Mouse (Mus musculus): ENCODE data around the gene Dync1i1. TPM values are rescaled to one million over a fixed set of nuclear protein-coding genes. Genes with fewer than 3 reads are reported as not detected.

Gene Dync1i1
- polyA plus RNA-seq, 1 experiment from 2014 or later: 3.3 TPM

DNA sequence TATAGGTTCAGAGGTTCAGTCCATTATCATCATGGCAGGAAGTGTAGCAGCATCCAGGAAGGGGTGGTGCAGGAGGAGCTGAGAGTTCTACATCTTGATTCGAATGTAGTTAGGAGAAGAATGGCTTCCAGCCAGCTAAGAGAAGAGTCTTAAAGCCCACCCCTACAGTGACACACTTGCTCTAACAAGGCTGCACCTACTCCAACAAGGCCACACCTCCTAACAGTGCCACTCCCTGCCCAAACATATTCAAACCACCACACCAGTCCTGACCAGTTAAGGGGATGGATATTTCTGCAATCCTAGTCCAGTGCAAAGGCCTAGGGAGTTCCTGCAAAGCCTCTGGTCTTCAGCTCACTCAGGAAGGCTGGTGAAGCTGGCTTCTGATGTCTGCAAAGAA lies 1.5 kb upstream of the Dync1i1 start:
- H3K36me3 ChIP-seq (ENCODE audit: control insufficient read depth, insufficient read depth, low read length): no peaks in the 10 kb centered on the region
- H3K27ac ChIP-seq (ENCODE audit: low read depth, low read length): no peak overlapping the region
- no peaks in the 10 kb centered on the region for H3K27me3 ChIP-seq (ENCODE audit: control insufficient read depth, insufficient read depth, low read length)
- H3K4me1 ChIP-seq (ENCODE audit: control insufficient read depth, insufficient read depth, low read length): peaks cover 5% of the 10 kb centered on the region; the same call in 1 of the 2 replicates
- no peak overlapping the region for H3K9ac ChIP-seq (ENCODE audit: low read depth, low read length)
- 67% methylated on average over 1 of the region's 1 CpGs for WGBS (ENCODE audit: insufficient replicate concordance)
- ATAC-seq (replicated peaks; ENCODE audit: insufficient number of reproducible peaks, low FRiP score, low TSS enrichment): no peak
- H3K4me2 ChIP-seq: no peak overlapping the region
- H3K4me3 ChIP-seq (ENCODE audit: low read depth, low read length): no peak overlapping the region
- no peaks in the 10 kb centered on the region for H3K9me3 ChIP-seq (replicated peaks; ENCODE audit: control insufficient read depth, low read length)

DNA sequence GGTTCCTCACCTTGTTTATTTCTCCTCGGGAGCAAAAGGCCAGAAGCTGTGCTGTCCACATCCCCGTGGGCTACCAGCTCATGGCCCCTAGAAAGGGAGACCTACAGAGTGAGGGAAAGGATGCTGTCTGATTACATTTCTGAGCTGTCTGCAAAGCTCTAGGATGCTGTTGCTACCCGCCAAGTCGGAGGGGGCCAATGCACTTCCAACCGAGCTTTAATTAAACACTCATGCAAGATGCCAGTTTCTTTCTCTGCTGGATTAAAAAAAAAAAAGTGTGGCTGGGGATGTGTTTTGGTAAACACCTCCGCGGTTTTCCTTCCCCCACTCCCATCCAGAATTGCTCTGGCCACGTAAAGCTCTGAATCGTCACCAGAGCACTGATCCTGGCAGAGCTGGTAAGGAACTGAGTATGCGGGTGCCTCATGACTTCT lies 815 bp downstream of the Dync1i1 start:
- no peaks in the 10 kb centered on the region for H3K27me3 ChIP-seq (ENCODE audit: control insufficient read depth, insufficient read depth, low read length)
- H3K4me1 ChIP-seq (ENCODE audit: control insufficient read depth, insufficient read depth, low read length): peaks cover 5% of the 10 kb centered on the region; the same call in 1 of the 2 replicates
- no peaks in the 10 kb centered on the region for H3K9me3 ChIP-seq (replicated peaks; ENCODE audit: control insufficient read depth, low read length)
- no peak overlapping the region for H3K27ac ChIP-seq (ENCODE audit: low read depth, low read length)
- WGBS (ENCODE audit: insufficient replicate concordance): 3% methylated on average over 10 of the region's 10 CpGs
- no peak for ATAC-seq (replicated peaks; ENCODE audit: insufficient number of reproducible peaks, low FRiP score, low TSS enrichment)
- no peaks in the 10 kb centered on the region for H3K36me3 ChIP-seq (ENCODE audit: control insufficient read depth, insufficient read depth, low read length)
- H3K4me2 ChIP-seq: peak overlapping the region; percentile 95
- peak overlapping the region; percentile 60 for H3K4me3 ChIP-seq (ENCODE audit: low read depth, low read length)
- peak overlapping the region; percentile 67 for H3K9ac ChIP-seq (ENCODE audit: low read depth, low read length)

DNA sequence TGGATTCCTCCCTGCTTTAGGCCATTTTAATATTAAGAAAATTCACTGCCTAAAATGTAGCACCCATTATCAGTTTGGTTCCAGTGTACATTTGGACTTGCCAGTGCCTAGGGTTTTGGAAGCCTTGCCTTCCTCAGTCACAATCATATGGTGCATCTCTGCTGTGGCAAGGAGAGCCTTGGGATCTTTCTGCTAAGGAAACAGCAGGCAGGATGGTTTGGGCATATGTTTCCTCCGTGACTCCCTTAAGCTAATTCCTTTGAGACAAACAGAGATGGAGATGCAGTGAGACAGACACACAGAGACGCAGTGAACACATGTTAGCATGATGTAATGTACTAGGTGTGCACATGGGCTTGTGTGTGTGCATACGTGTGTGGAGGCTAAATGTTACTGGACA lies 7.8 kb downstream of the Dync1i1 start:
- WGBS (ENCODE audit: insufficient replicate concordance): 75% methylated on average over 3 of the region's 3 CpGs
- Histone ChIP-seq H3K4me1 (ENCODE audit: control insufficient read depth, insufficient read depth, low read length) (no peaks in the 10 kb centered on the region), H3K27me3 (ENCODE audit: control insufficient read depth, insufficient read depth, low read length) (no peaks in the 10 kb centered on the region), H3K27ac (ENCODE audit: low read depth, low read length) (no peak overlapping the region), H3K4me3 (ENCODE audit: low read depth, low read length) (no peak overlapping the region), H3K9ac (ENCODE audit: low read depth, low read length) (no peak overlapping the region), H3K4me2 (no peak overlapping the region), H3K9me3 (replicated peaks; ENCODE audit: control insufficient read depth, low read length) (no peaks in the 10 kb centered on the region), H3K36me3 (ENCODE audit: control insufficient read depth, insufficient read depth, low read length) (no peaks in the 10 kb centered on the region)
- ATAC-seq (replicated peaks; ENCODE audit: insufficient number of reproducible peaks, low FRiP score, low TSS enrichment): no peak

DNA sequence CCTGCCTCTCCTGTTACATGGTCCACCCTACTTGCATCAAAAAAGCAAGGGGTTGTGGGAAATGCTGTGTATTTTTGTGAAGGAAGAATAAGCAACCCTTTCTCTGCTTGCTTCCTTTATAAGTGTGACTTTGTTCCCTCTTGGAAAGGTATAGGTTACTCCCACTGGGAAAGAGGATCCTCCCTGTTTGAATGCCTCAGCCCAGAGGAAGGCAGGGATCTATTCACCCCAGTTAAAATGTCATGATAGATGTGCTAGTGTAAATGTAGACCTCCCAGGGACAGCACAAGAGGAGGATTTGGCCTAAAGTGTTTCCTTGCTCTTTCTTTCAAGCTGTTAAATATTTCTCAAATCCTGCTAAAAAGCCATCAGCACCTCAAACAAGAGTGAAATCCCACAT lies 9.0 kb downstream of the Dync1i1 start:
- Histone ChIP-seq H3K4me2 (no peak overlapping the region), H3K4me3 (ENCODE audit: low read depth, low read length) (no peak overlapping the region), H3K4me1 (ENCODE audit: control insufficient read depth, insufficient read depth, low read length) (no peaks in the 10 kb centered on the region), H3K27ac (ENCODE audit: low read depth, low read length) (no peak overlapping the region), H3K9me3 (replicated peaks; ENCODE audit: control insufficient read depth, low read length) (no peaks in the 10 kb centered on the region), H3K9ac (ENCODE audit: low read depth, low read length) (no peak overlapping the region), H3K36me3 (ENCODE audit: control insufficient read depth, insufficient read depth, low read length) (no peaks in the 10 kb centered on the region), H3K27me3 (ENCODE audit: control insufficient read depth, insufficient read depth, low read length) (no peaks in the 10 kb centered on the region)
- ATAC-seq (replicated peaks; ENCODE audit: insufficient number of reproducible peaks, low FRiP score, low TSS enrichment): no peak

DNA sequence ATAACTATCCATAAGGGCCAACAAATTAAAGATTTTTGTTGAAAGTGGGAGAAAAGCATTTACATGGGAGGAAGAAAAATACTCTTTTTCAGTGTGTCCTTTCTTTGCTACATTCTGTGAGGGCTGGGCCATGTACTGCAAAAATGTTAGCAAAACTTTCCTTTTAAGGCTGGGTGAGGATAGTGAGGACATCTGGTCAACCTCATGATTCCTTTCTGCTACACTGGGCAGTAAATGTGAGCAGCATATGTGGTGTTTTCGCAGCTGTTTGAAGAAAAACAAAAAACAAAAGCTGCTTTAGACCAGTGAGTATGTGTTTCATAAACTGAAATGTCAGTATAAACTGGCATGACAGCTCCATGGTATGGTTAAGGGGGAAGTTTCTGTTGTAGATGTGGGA lies 9.4 kb downstream of the Dync1i1 start:
- WGBS (ENCODE audit: insufficient replicate concordance): 66% methylated on average over 1 of the region's 1 CpGs
- no peak overlapping the region for H3K4me3 ChIP-seq (ENCODE audit: low read depth, low read length)
- no peaks in the 10 kb centered on the region for H3K9me3 ChIP-seq (replicated peaks; ENCODE audit: control insufficient read depth, low read length)
- no peak for ATAC-seq (replicated peaks; ENCODE audit: insufficient number of reproducible peaks, low FRiP score, low TSS enrichment)
- no peaks in the 10 kb centered on the region for H3K36me3 ChIP-seq (ENCODE audit: control insufficient read depth, insufficient read depth, low read length)
- no peaks in the 10 kb centered on the region for H3K4me1 ChIP-seq (ENCODE audit: control insufficient read depth, insufficient read depth, low read length)
- H3K27ac ChIP-seq (ENCODE audit: low read depth, low read length): no peak overlapping the region
- no peak overlapping the region for H3K4me2 ChIP-seq
- H3K27me3 ChIP-seq (ENCODE audit: control insufficient read depth, insufficient read depth, low read length): no peaks in the 10 kb centered on the region
- no peak overlapping the region for H3K9ac ChIP-seq (ENCODE audit: low read depth, low read length)

DNA sequence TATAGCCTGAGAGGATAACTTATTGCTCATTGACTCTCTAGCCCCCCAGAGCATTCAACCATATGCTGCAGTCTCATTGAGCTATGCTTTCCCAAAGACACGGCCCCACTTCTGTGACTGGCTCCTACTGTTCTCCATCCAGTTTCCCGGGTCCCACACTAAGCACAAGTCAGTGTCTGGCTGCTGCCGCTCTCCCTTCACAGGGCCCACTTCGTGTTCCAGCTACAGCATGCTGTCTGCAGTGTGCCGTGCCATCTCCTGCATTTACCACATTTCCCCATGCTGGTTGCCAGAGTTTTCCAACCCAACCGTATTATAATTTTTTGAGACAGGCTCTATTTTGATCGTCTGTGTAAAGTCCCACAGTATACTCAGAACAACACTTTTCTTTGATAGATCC lies 14.3 kb downstream of the Dync1i1 start:
- WGBS (ENCODE audit: insufficient replicate concordance): 78% methylated on average over 7 of the region's 7 CpGs
- no peaks in the 10 kb centered on the region for H3K4me1 ChIP-seq (ENCODE audit: control insufficient read depth, insufficient read depth, low read length)
- H3K36me3 ChIP-seq (ENCODE audit: control insufficient read depth, insufficient read depth, low read length): no peaks in the 10 kb centered on the region
- no peak overlapping the region for H3K4me3 ChIP-seq (ENCODE audit: low read depth, low read length)
- no peaks in the 10 kb centered on the region for H3K9me3 ChIP-seq (replicated peaks; ENCODE audit: control insufficient read depth, low read length)
- H3K27ac ChIP-seq (ENCODE audit: low read depth, low read length): no peak overlapping the region
- ATAC-seq (replicated peaks; ENCODE audit: insufficient number of reproducible peaks, low FRiP score, low TSS enrichment): no peak
- no peak overlapping the region for H3K4me2 ChIP-seq
- H3K27me3 ChIP-seq (ENCODE audit: control insufficient read depth, insufficient read depth, low read length): no peaks in the 10 kb centered on the region
- no peak overlapping the region for H3K9ac ChIP-seq (ENCODE audit: low read depth, low read length)

DNA sequence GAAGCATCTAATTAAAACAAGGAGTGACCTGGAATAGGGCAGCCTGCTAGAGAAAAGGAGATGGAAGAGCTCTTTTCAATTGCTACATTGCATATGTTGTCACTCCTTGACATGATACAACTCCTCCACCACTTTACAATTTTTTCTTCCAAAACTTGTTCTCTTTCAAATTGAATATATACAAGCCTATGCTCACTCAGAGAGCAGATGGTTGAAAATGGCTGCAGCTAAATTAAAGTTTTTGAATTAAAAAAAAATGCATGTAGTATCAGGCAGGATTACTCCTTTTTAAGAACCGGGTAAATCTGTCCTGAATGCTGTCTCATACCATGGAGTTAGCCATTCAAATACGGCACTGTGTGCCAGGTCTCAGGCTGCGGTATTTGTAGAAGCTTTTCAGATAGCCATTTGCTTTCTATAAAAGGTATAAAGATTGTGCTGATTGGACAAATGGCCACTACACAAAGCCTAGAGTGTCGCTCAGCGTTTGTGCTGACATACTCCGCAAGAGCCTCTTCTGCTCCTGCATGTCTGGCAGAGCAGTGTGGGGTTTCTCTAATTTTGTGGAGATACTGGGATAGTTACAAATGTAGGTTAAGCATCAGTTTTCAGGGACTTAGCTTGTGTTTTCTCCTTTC lies 16.1 kb downstream of the Dync1i1 start:
- no peak overlapping the region for H3K27ac ChIP-seq (ENCODE audit: low read depth, low read length)
- H3K9me3 ChIP-seq (replicated peaks; ENCODE audit: control insufficient read depth, low read length): no peaks in the 10 kb centered on the region
- no peaks in the 10 kb centered on the region for H3K4me1 ChIP-seq (ENCODE audit: control insufficient read depth, insufficient read depth, low read length)
- H3K27me3 ChIP-seq (ENCODE audit: control insufficient read depth, insufficient read depth, low read length): no peaks in the 10 kb centered on the region
- H3K36me3 ChIP-seq (ENCODE audit: control insufficient read depth, insufficient read depth, low read length): no peaks in the 10 kb centered on the region
- ATAC-seq (replicated peaks; ENCODE audit: insufficient number of reproducible peaks, low FRiP score, low TSS enrichment): no peak
- no peak overlapping the region for H3K4me2 ChIP-seq
- H3K4me3 ChIP-seq (ENCODE audit: low read depth, low read length): no peak overlapping the region
- WGBS (ENCODE audit: insufficient replicate concordance): 78% methylated on average over 6 of the region's 6 CpGs
- H3K9ac ChIP-seq (ENCODE audit: low read depth, low read length): no peak overlapping the region

DNA sequence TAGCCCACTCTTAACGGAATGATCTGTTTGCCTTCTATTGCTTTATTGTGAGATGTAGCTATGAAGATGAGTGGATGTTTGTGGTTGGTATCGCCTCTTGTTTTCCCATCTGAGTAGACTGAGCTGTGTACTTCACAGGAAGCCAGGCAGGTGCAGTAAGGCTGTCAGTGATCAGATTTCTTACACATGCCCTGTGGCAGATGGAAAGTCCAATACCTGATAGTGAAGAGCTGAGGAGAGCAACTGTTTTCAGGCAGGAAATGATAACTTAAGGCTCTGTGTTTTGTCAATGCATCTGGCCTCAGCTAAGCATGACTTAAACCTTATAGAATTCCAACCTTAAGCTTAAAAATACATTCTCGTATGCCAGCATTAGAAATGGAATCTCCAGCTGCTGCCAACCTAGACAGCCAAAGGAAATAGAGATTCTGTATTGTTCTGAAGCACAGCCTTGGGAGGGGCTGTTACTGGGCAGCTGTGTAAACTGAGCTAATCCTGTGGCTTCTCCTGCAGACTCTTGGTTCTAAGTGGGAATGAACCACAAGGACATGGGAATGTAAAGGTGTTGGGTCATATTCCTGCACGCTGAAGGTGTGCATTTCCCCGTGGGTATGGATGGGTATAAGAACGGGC lies 24.8 kb downstream of the Dync1i1 start:
- H3K4me3 ChIP-seq (ENCODE audit: low read depth, low read length): no peak overlapping the region
- H3K27ac ChIP-seq (ENCODE audit: low read depth, low read length): 0 out of 2 replicates have a peak overlapping the region, but pooled peaks have one; percentile 22
- 56% methylated on average over 6 of the region's 6 CpGs for WGBS (ENCODE audit: insufficient replicate concordance)
- no peak overlapping the region for H3K9ac ChIP-seq (ENCODE audit: low read depth, low read length)
- no peaks in the 10 kb centered on the region; the same call in 1 of the 2 replicates for H3K9me3 ChIP-seq (replicated peaks; ENCODE audit: control insufficient read depth, low read length)
- 0 out of 2 replicates have a peak, but pooled peaks cover 4% of the 10 kb centered on the region for H3K4me1 ChIP-seq (ENCODE audit: control insufficient read depth, insufficient read depth, low read length)
- H3K4me2 ChIP-seq: no peak overlapping the region
- H3K36me3 ChIP-seq (ENCODE audit: control insufficient read depth, insufficient read depth, low read length): no peaks in the 10 kb centered on the region
- H3K27me3 ChIP-seq (ENCODE audit: control insufficient read depth, insufficient read depth, low read length): no peaks in the 10 kb centered on the region
- peak; percentile 31; the same call in 1 of the 2 replicates for ATAC-seq (replicated peaks; ENCODE audit: insufficient number of reproducible peaks, low FRiP score, low TSS enrichment)

DNA sequence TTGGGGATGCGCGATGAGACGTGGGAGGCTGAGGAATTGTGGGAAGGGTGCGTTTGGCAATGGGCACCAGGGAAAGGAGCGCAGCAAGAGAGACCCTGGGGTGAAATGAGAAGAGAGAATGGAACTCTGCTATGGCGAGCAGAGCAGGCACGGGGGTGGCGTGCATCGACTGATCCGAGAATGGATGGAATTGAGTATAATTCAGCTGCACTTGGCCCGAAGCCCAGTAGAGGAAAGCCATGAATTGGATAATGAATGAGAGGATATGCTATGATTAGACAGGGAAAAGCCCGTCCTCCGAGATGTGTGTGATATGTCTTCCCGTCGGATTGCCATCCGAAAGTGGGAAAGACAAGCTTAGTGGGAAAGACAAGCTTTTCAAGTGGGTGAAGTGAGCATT lies 26.7 kb downstream of the Dync1i1 start:
- no peaks in the 10 kb centered on the region for H3K27me3 ChIP-seq (ENCODE audit: control insufficient read depth, insufficient read depth, low read length)
- H3K27ac ChIP-seq (ENCODE audit: low read depth, low read length): no peak overlapping the region
- WGBS (ENCODE audit: insufficient replicate concordance): 79% methylated on average over 16 of the region's 16 CpGs
- no peaks in the 10 kb centered on the region; the same call in 1 of the 2 replicates for H3K9me3 ChIP-seq (replicated peaks; ENCODE audit: control insufficient read depth, low read length)
- H3K36me3 ChIP-seq (ENCODE audit: control insufficient read depth, insufficient read depth, low read length): no peaks in the 10 kb centered on the region
- H3K4me3 ChIP-seq (ENCODE audit: low read depth, low read length): no peak overlapping the region
- H3K9ac ChIP-seq (ENCODE audit: low read depth, low read length): no peak overlapping the region
- 0 out of 2 replicates have a peak, but pooled peaks cover 4% of the 10 kb centered on the region for H3K4me1 ChIP-seq (ENCODE audit: control insufficient read depth, insufficient read depth, low read length)
- H3K4me2 ChIP-seq: no peak overlapping the region
- ATAC-seq (replicated peaks; ENCODE audit: insufficient number of reproducible peaks, low FRiP score, low TSS enrichment): no peak

All from heart, embryonic 11.5 days (tissue).